Mouse (Mus musculus): ENCODE results near the gene Atp8b3. TPM values are rescaled to one million over a fixed set of nuclear protein-coding genes. Genes with fewer than 3 reads are reported as not detected.

Gene Atp8b3
- polyA plus RNA-seq (2015; fragmentation: Nextera tagmentation; extraction: Ambion mirVana) = 0.32 and 0.34 TPM in 2 replicates

GRCm38 (mm10) chr10:80538710-80539394 lies at the start of gene Atp8b3:
Gene Atp8b3 (minus strand): TSS chr10:80539124.
- Histone ChIP-seq H3K9me3 (ENCODE audit: low read length) (no peaks in the 10 kb centered on the region), H3K4me3 (ENCODE audit: low read length) (peak within 1 kb of the TSS; percentile 42), H3K27ac (ENCODE audit: low read length) (0 out of 2 replicates have a peak within 1 kb of the TSS, but pooled peaks have one; percentile 42), H3K4me1 (ENCODE audit: insufficient read depth, low read length) (peaks cover 10% of the 10 kb centered on the region; the same call in 1 of the 2 replicates), H3K4me2 (replicated peaks; ENCODE audit: low read depth, low read length) (peak within 1 kb of the TSS; percentile 58), H3K27me3 (ENCODE audit: insufficient read depth, low read length) (peaks cover 16% of the 10 kb centered on the region; the same call in 1 of the 2 replicates), H3K36me3 (ENCODE audit: insufficient read depth, low read length) (peaks cover 27% of the 10 kb centered on the region), H3K9ac (replicated peaks; ENCODE audit: low read length) (peak within 1 kb of the TSS; percentile 39; the same call in 1 of the 2 replicates)
- 2% methylated on average over 30 of the region's 30 CpGs for WGBS
- ATAC-seq (ENCODE audit: low FRiP score, low TSS enrichment) = peak; percentile 89

- Histone ChIP-seq H3K9ac (replicated peaks; ENCODE audit: low read length) (0 out of 2 replicates have a peak overlapping the region, but pooled peaks have one; percentile 20), H3K4me3 (ENCODE audit: low read length) (peak overlapping the region; percentile 25), H3K27me3 (ENCODE audit: insufficient read depth, low read length) (no peaks in the 10 kb centered on the region), H3K9me3 (ENCODE audit: low read length) (no peaks in the 10 kb centered on the region), H3K27ac (ENCODE audit: low read length) (peak overlapping the region; percentile 54), H3K4me2 (replicated peaks; ENCODE audit: low read depth, low read length) (0 out of 2 replicates have a peak overlapping the region, but pooled peaks have one; percentile 35), H3K36me3 (ENCODE audit: insufficient read depth, low read length) (peaks cover 18% of the 10 kb centered on the region), H3K4me1 (ENCODE audit: insufficient read depth, low read length) (peaks cover 35% of the 10 kb centered on the region)
- no peak for ATAC-seq (ENCODE audit: low FRiP score, low TSS enrichment)
- WGBS = 34% methylated on average over 3 of the region's 4 CpGs
These were observed 48.4 kb upstream of the Atp8b3 start for GRCm38 (mm10) chr10:80587305-80587657.

GRCm38 (mm10) chr10:80586407-80587304 lies 47.7 kb upstream of the Atp8b3 start:
- H3K4me1 ChIP-seq (ENCODE audit: insufficient read depth, low read length) = peaks cover 35% of the 10 kb centered on the region
- H3K4me2 ChIP-seq (replicated peaks; ENCODE audit: low read depth, low read length) = peak overlapping the region; percentile 35
- no peaks in the 10 kb centered on the region for H3K27me3 ChIP-seq (ENCODE audit: insufficient read depth, low read length)
- no peak for ATAC-seq (ENCODE audit: low FRiP score, low TSS enrichment)
- H3K9ac ChIP-seq (replicated peaks; ENCODE audit: low read length) = peak overlapping the region; percentile 20; the same call in 1 of the 2 replicates
- H3K9me3 ChIP-seq (ENCODE audit: low read length) = no peaks in the 10 kb centered on the region
- H3K36me3 ChIP-seq (ENCODE audit: insufficient read depth, low read length) = peaks cover 18% of the 10 kb centered on the region
- WGBS = 88% methylated on average over 46 of the region's 51 CpGs
- H3K4me3 ChIP-seq (ENCODE audit: low read length) = peak overlapping the region; percentile 25
- H3K27ac ChIP-seq (ENCODE audit: low read length) = peak overlapping the region; percentile 54

GRCm38 (mm10) chr10:80585581-80585980 lies 46.7 kb upstream of the Atp8b3 start:
- Histone ChIP-seq H3K4me3 (ENCODE audit: low read length) (peak overlapping the region; percentile 25; the same call in 1 of the 2 replicates), H3K27ac (ENCODE audit: low read length) (no peak overlapping the region), H3K4me1 (ENCODE audit: insufficient read depth, low read length) (peaks cover 35% of the 10 kb centered on the region), H3K4me2 (replicated peaks; ENCODE audit: low read depth, low read length) (peak overlapping the region; percentile 35; the same call in 1 of the 2 replicates), H3K9ac (replicated peaks; ENCODE audit: low read length) (no peak overlapping the region), H3K27me3 (ENCODE audit: insufficient read depth, low read length) (no peaks in the 10 kb centered on the region), H3K36me3 (ENCODE audit: insufficient read depth, low read length) (peaks cover 18% of the 10 kb centered on the region), H3K9me3 (ENCODE audit: low read length) (no peaks in the 10 kb centered on the region)
- ATAC-seq (ENCODE audit: low FRiP score, low TSS enrichment) = no peak
- 94% methylated on average over 8 of the region's 8 CpGs for WGBS

- Histone ChIP-seq H3K9ac (replicated peaks; ENCODE audit: low read length) (peak overlapping the region; percentile 14; the same call in 1 of the 2 replicates), H3K27me3 (ENCODE audit: insufficient read depth, low read length) (no peaks in the 10 kb centered on the region), H3K36me3 (ENCODE audit: insufficient read depth, low read length) (peaks cover 18% of the 10 kb centered on the region), H3K4me3 (ENCODE audit: low read length) (no peak overlapping the region), H3K4me2 (replicated peaks; ENCODE audit: low read depth, low read length) (peak overlapping the region; percentile 35; the same call in 1 of the 2 replicates), H3K27ac (ENCODE audit: low read length) (no peak overlapping the region), H3K4me1 (ENCODE audit: insufficient read depth, low read length) (peaks cover 35% of the 10 kb centered on the region), H3K9me3 (ENCODE audit: low read length) (no peaks in the 10 kb centered on the region)
- WGBS = 77% methylated on average over 12 of the region's 12 CpGs
- ATAC-seq (ENCODE audit: low FRiP score, low TSS enrichment) = peak; percentile 18; the same call in 1 of the 2 replicates
These were observed 46.0 kb upstream of the Atp8b3 start for GRCm38 (mm10) chr10:80584642-80585552.

GRCm38 (mm10) chr10:80584045-80584488 lies 45.1 kb upstream of the Atp8b3 start:
- H3K36me3 ChIP-seq (ENCODE audit: insufficient read depth, low read length) = peaks cover 18% of the 10 kb centered on the region
- no peaks in the 10 kb centered on the region for H3K9me3 ChIP-seq (ENCODE audit: low read length)
- no peak overlapping the region for H3K4me3 ChIP-seq (ENCODE audit: low read length)
- H3K27me3 ChIP-seq (ENCODE audit: insufficient read depth, low read length) = no peaks in the 10 kb centered on the region
- peaks cover 35% of the 10 kb centered on the region for H3K4me1 ChIP-seq (ENCODE audit: insufficient read depth, low read length)
- peak; percentile 12 for ATAC-seq (ENCODE audit: low FRiP score, low TSS enrichment)
- H3K9ac ChIP-seq (replicated peaks; ENCODE audit: low read length) = no peak overlapping the region
- H3K4me2 ChIP-seq (replicated peaks; ENCODE audit: low read depth, low read length) = no peak overlapping the region
- 61% methylated on average over 12 of the region's 12 CpGs for WGBS
- no peak overlapping the region for H3K27ac ChIP-seq (ENCODE audit: low read length)

GRCm38 (mm10) chr10:80583047-80583446 lies 44.1 kb upstream of the Atp8b3 start:
- 82% methylated on average over 5 of the region's 5 CpGs for WGBS
- peaks cover 35% of the 10 kb centered on the region for H3K4me1 ChIP-seq (ENCODE audit: insufficient read depth, low read length)
- H3K36me3 ChIP-seq (ENCODE audit: insufficient read depth, low read length) = peaks cover 18% of the 10 kb centered on the region
- no peak overlapping the region for H3K27ac ChIP-seq (ENCODE audit: low read length)
- no peaks in the 10 kb centered on the region for H3K27me3 ChIP-seq (ENCODE audit: insufficient read depth, low read length)
- no peak overlapping the region for H3K4me2 ChIP-seq (replicated peaks; ENCODE audit: low read depth, low read length)
- H3K9ac ChIP-seq (replicated peaks; ENCODE audit: low read length) = no peak overlapping the region
- no peaks in the 10 kb centered on the region for H3K9me3 ChIP-seq (ENCODE audit: low read length)
- no peak overlapping the region for H3K4me3 ChIP-seq (ENCODE audit: low read length)
- ATAC-seq (ENCODE audit: low FRiP score, low TSS enrichment) = no peak

- no peaks in the 10 kb centered on the region for H3K27me3 ChIP-seq (ENCODE audit: insufficient read depth, low read length)
- peaks cover 7% of the 10 kb centered on the region for H3K36me3 ChIP-seq (ENCODE audit: insufficient read depth, low read length)
- 5% methylated on average over 8 of the region's 8 CpGs for WGBS
- peak overlapping the region; percentile 82 for H3K4me3 ChIP-seq (ENCODE audit: low read length)
- H3K27ac ChIP-seq (ENCODE audit: low read length) = peak overlapping the region; percentile 97
- peak; percentile 10; the same call in 1 of the 2 replicates for ATAC-seq (ENCODE audit: low FRiP score, low TSS enrichment)
- H3K4me2 ChIP-seq (replicated peaks; ENCODE audit: low read depth, low read length) = peak overlapping the region; percentile 97
- no peaks in the 10 kb centered on the region for H3K9me3 ChIP-seq (ENCODE audit: low read length)
- peaks cover 40% of the 10 kb centered on the region for H3K4me1 ChIP-seq (ENCODE audit: insufficient read depth, low read length)
- peak overlapping the region; percentile 87 for H3K9ac ChIP-seq (replicated peaks; ENCODE audit: low read length)
These were observed 40.0 kb upstream of the Atp8b3 start for GRCm38 (mm10) chr10:80578911-80579310.
